Mouse (Mus musculus) cerebellum, adult 9-10 months (tissue): Measurements from ENCODE around the gene Rgs6.

Source experiments
- DNase-seq: peaks from one replicate; pipeline ENCODE4 v3.0.0; 2022

Gene Rgs6

GRCm38 (mm10) chr12:82987661-82988060 is 399.6 kb downstream of the Rgs6 start:
- DNase-seq: peak; percentile 5

GRCm38 (mm10) chr12:82993905-82994304 is 405.8 kb downstream of the Rgs6 start:
- DNase-seq: no peak

- DNase-seq: no peak
These were observed 408.7 kb downstream of the Rgs6 start for GRCm38 (mm10) chr12:82996775-82997174.

DNA sequence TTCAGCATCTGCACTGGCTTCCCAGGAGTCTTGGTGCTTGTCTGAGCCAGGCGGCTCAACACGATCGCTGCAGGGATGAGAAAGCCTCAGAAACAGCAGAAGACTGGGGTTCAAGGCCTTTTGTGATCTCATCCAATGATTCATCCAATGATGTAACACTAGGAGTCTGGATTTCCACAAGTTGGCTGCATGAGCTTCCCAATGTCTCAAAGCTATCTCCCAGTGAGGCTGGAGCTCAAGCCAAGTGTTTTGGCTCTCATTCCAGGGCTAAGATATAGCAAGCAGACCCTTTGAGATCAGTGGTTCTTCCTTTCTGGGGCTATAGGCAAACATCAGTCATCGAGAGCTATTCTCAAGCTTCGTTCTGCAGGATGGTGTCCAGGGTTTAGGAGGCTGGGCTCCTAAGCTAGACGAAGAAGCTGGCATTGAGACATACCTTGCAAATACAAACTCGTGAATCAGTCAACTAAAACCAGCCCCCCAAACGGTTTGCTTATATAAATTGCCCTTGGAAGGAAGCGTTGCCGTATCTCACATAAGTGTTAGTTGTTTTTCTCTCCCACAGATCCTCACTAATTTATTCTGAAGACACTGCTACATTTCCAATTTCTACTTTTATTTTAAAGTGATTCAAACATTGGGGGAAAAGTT is 410.7 kb downstream of the Rgs6 start:
- no peak for DNase-seq

- DNase-seq: no peak
These were observed 411.4 kb downstream of the Rgs6 start for GRCm38 (mm10) chr12:82999333-83000032.

- peak; percentile 27 for DNase-seq
These were observed 412.0 kb downstream of the Rgs6 start for GRCm38 (mm10) chr12:83000033-83000570.

- DNase-seq: no peak
These were observed 412.9 kb downstream of the Rgs6 start for GRCm38 (mm10) chr12:83000957-83001356.

DNA sequence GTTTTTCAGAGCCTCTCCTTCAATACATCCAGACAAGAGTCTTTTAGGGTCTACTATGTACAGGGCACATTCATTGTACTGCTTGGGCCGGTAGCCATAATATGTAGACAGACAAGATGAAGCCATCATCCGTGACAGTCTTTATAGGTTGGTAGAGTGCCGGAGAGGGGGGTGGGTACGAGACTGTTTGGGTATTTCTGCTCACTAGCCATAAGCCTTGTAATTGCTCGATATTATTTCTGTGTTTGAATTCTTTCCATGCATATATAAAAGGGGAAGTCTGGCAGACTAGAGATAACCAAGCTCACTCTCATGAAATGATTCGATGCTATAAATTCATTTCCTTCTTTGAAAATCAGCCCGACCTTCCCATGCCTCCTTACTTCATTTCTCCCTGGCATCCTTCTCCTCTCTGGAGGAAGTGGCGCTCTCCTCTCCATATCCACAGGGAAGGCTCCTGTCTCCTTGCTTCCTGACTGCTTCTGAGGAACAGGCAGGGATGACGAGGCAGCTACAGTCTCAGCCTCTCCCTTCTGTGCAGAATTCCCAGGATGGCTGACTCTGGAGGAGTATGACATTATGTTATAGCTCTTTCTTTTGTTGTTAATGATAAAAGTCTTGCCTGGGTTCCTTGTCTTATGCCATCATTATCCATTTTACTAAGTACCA is 416.1 kb downstream of the Rgs6 start:
- DNase-seq: no peak

GRCm38 (mm10) chr12:83011056-83011565 is 423.0 kb downstream of the Rgs6 start:
- no peak for DNase-seq

- no peak for DNase-seq
These were observed 426.0 kb downstream of the Rgs6 start for GRCm38 (mm10) chr12:83013918-83014691.

DNA sequence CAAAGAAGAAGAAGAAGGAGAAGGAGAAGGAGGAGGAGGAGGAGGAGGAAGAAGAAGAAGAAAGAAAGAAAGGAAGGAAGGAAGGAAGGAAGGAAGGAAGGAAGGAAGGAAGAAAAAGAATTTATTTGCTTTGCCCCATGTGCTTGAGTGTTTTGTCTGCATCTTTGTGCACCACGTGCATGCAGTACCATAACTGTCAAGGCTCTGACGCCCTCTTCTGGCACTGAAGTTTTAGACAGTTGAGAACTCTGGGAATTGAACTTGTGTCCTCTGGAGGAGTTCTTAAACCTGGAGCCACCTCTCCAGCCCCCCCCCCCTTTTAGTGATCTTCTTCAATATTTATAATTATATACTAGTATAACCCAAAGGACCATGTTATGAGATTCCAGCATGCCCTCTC is 426.8 kb downstream of the Rgs6 start:
- no peak for DNase-seq

GRCm38 (mm10) chr12:83015366-83015765 is 427.3 kb downstream of the Rgs6 start:
- no peak for DNase-seq

GRCm38 (mm10) chr12:83016486-83016885 is 428.4 kb downstream of the Rgs6 start:
- no peak for DNase-seq

DNA sequence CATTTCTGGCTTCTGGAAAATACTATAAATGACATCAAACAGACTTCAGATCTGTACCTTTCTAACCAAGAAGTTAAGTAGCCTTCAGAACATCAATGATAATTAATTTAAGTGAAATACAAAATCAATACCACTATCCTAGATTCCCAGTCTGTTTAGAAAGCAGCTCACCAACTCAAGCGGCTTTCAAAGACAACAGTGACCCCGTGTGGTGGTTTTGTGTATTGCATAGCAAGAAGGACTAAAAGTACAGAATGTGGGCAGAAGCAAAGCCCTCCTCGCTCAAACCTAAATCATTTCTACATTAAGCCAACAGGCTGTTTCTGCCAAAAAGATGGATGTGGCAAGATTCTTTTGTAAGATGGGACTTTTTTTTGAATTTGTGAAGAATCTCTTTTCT is 429.9 kb downstream of the Rgs6 start:
- peak; percentile 83 for DNase-seq

GRCm38 (mm10) chr12:83026985-83027384 is 438.9 kb downstream of the Rgs6 start:
- no peak for DNase-seq

- no peak for DNase-seq
These were observed 445.2 kb downstream of the Rgs6 start for GRCm38 (mm10) chr12:83033171-83033835.

DNA sequence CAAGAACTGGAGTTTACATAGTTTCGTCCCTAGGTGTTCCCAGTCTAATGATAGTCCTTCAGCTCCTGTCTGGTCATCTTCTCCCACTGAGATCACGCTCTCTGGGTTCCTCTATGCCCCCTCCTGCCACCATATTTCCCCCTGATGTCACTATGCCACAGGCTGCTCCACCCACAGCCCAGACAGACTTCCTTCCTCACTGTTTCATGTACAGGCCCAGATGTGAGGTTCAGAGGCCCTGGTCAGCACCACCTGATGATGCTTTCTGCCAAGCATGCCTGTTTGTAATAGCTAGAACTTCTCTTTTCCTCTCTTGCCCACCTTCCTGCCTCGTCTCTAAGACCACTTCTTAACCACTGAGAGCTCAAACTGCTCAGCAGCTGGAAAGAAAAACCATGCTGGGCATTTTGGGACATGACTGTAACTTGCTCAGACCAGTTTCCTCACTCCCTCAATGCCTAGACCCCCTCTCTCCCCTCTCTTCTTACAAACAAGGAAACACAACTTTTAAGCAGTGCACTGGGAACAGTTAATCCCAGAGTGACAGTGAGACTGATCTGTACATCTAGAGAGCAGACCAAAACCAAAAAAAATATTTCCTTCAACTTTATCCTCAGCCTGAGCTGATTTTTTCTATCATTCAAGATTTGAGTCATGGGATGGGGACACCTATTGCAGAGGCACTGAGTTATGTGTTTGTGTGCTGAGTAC is 446.9 kb downstream of the Rgs6 start:
- no peak for DNase-seq

DNA sequence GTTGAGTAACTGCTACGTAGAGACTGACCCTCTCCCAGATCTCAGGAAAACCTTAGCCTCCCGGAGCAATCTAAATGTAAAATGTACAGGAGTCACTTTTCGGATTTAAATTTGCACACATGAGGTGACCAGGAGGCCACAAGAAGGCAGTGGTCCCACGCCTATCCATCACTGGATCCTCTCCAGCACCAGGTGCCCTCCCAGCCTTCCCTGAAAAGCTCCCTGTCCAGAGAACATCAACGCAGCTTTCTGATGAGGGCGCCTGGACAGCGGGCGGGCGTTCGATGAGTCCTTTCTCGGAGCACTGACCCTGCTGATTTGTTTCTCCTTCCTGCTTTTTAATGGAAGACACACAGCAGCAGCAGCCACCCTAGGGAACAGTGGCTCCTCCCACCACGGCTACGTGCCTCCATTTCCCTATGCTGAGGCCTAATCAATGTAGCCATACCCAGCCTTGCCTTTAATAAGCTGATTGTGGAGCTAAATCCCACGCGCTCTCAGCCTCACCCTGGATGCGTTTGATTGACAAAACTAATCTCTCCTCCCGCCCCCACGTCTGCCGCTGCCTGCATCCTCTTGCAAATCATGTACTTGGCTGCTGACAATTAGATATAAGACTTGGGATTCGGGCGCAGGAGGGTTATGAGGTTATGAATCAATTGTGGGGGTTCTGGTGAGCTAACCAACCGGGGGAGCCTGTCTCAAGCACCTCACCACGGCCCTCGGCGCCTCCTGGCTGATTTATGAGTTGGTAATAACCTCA is 449.9 kb downstream of the Rgs6 start:
- no peak for DNase-seq

DNA sequence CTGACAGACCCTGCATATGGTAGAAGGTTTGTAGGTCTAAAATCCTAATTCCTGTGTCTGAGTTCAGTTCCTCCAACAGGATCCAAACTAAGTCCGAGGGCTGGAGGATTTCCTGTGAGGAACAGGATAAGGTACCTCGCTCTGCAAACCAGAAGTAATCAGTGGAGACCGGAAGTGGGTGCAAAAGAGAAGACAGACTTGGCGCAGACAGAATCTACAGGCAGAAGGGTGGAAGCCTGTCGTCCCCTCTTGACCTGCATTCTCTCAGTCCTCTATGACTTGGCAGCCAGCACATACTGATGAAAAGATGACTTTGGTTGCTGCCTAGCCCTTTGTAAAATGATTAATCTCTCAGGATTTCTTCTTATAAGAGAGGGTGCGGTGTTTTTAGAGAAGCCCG is 450.7 kb downstream of the Rgs6 start:
- DNase-seq: no peak

GRCm38 (mm10) chr12:83039859-83040258 is 451.8 kb downstream of the Rgs6 start:
- DNase-seq: no peak
